Mouse (Mus musculus): Measurements from ENCODE around the gene Dennd1a.
A peak's percentile ranks its signal among the peaks of the same experiment; 100 is the strongest.

Gene Dennd1a

GRCm38 (mm10) chr2:38028317-38028716 lies 258.9 kb downstream of the Dennd1a start:
- no peak for DNase-seq

GRCm38 (mm10) chr2:38025615-38026014 lies 261.6 kb downstream of the Dennd1a start:
- no peak for DNase-seq

GRCm38 (mm10) chr2:38023741-38024130 lies 263.5 kb downstream of the Dennd1a start:
- no peak for DNase-seq

- no peak for DNase-seq
Measured at GRCm38 (mm10) chr2:38023054-38023740, 264.0 kb downstream of the Dennd1a start.

- DNase-seq: no peak
Measured at GRCm38 (mm10) chr2:38021166-38021565, 266.0 kb downstream of the Dennd1a start.

- DNase-seq: no peak
Measured at GRCm38 (mm10) chr2:38014702-38015101, 272.5 kb downstream of the Dennd1a start.

- DNase-seq: no peak
Measured at GRCm38 (mm10) chr2:38013839-38014365, 273.3 kb downstream of the Dennd1a start.

GRCm38 (mm10) chr2:38007238-38007637 lies 280.0 kb downstream of the Dennd1a start:
- no peak for DNase-seq

GRCm38 (mm10) chr2:38003183-38003680 lies 284.0 kb downstream of the Dennd1a start:
- DNase-seq: no peak

- DNase-seq: no peak
Measured at GRCm38 (mm10) chr2:38001004-38001403, 286.2 kb downstream of the Dennd1a start.

GRCm38 (mm10) chr2:37997966-37998365 lies 289.2 kb downstream of the Dennd1a start:
- no peak for DNase-seq

GRCm38 (mm10) chr2:37989091-37989490 lies 298.1 kb downstream of the Dennd1a start:
- DNase-seq: no peak

- DNase-seq: no peak
Measured at GRCm38 (mm10) chr2:37988301-37988700, 298.9 kb downstream of the Dennd1a start.

- DNase-seq: no peak
Measured at GRCm38 (mm10) chr2:37985690-37986222, 301.4 kb downstream of the Dennd1a start.

GRCm38 (mm10) chr2:37982714-37983113 lies 304.5 kb downstream of the Dennd1a start:
- no peak for DNase-seq

GRCm38 (mm10) chr2:37981562-37982403 lies 305.4 kb downstream of the Dennd1a start:
- no peak for DNase-seq

GRCm38 (mm10) chr2:37974201-37974600 lies 313.0 kb downstream of the Dennd1a start:
- no peak for DNase-seq

GRCm38 (mm10) chr2:37972621-37973020 lies 314.6 kb downstream of the Dennd1a start:
- DNase-seq: no peak

GRCm38 (mm10) chr2:37971726-37972125 lies 315.5 kb downstream of the Dennd1a start:
- no peak for DNase-seq

- DNase-seq: no peak
Measured at GRCm38 (mm10) chr2:37969713-37970485, 317.3 kb downstream of the Dennd1a start.

- DNase-seq: no peak
Measured at GRCm38 (mm10) chr2:37964534-37964933, 322.7 kb downstream of the Dennd1a start.

GRCm38 (mm10) chr2:37963362-37963761 lies 323.8 kb downstream of the Dennd1a start:
- DNase-seq: no peak

GRCm38 (mm10) chr2:37948424-37948823 lies 338.8 kb downstream of the Dennd1a start:
- peak; percentile 15 for DNase-seq

Measured in liver (tissue).